Mouse (Mus musculus) heart, adult 2 months (tissue): Measurements from ENCODE around the gene Ache. TPM values are rescaled to one million over a fixed set of nuclear protein-coding genes. Genes with fewer than 3 reads are reported as not detected.

Experiments used
- DNase-seq, 2 experiments: peaks; one replicate each; pipeline ENCODE4 v3.0.0; 2021
- H3K27ac ChIP-seq: fragments of 200-600 bp; 2 replicates; pipeline ENCODE4 v1.8.1; 2022
- H3K27me3 ChIP-seq: fragments of 200-500 bp; 2 replicates; pipeline ENCODE4 v1.6.1; 2012; ENCODE audit warnings: mild to moderate bottlenecking, low read length, inconsistent platforms, mixed read lengths; ENCODE audit not compliant: control insufficient read depth, insufficient read depth
- H3K36me3 ChIP-seq: fragments of 200-500 bp; 2 replicates; pipeline ENCODE4 v1.6.1; 2012; ENCODE audit warnings: low read length, inconsistent platforms; ENCODE audit not compliant: control insufficient read depth, insufficient read depth
- H3K4me1 ChIP-seq: fragments of 200-500 bp; 2 replicates; pipeline ENCODE4 v1.6.1; 2011; ENCODE audit warnings: low read length; ENCODE audit not compliant: control insufficient read depth, insufficient read depth
- H3K4me3 ChIP-seq: fragments of 200-600 bp; 2 replicates; pipeline ENCODE4 v1.8.1; 2022
- H3K79me2 ChIP-seq: fragments of 200-500 bp; replicated peaks from 2 replicates; pipeline ENCODE4 v1.6.1; 2012; ENCODE audit warnings: mild to moderate bottlenecking, inconsistent platforms, low read length, moderate library complexity, mixed read lengths; ENCODE audit not compliant: control insufficient read depth, insufficient read depth
- H3K9ac ChIP-seq: fragments of 200-500 bp; 2 replicates; pipeline ENCODE4 v1.6.1; 2012; ENCODE audit warnings: low read depth, mild to moderate bottlenecking, control low read depth, inconsistent platforms, low read length, mixed read lengths
- CTCF ChIP-seq: fragments of 200-600 bp; IDR thresholded peaks from 2 replicates; pipeline ENCODE4 v1.8.1; 2022; ENCODE audit warnings: antibody characterized with exemption, mild to moderate bottlenecking, moderate library complexity
- EP300 ChIP-seq: fragments of 200-500 bp; IDR thresholded peaks from 2 replicates; pipeline ENCODE4 v1.6.1; 2011; ENCODE audit warnings: low read depth, low read length, control low read depth; ENCODE audit not compliant: insufficient read depth
- POLR2A ChIP-seq: fragments of 200-500 bp; IDR thresholded peaks from 2 replicates; pipeline ENCODE4 v1.6.1; 2011; ENCODE audit warnings: mild to moderate bottlenecking, low read depth, low read length, control low read depth; ENCODE audit not compliant: insufficient read depth
- WGBS: fragments of 180-500 bp; shearing (Covaris S2); methylation state at CpG from one replicate; pipeline ENCODE4 v1.1.7; 2018; 5-methylcytosine and 5-hydroxymethylcytosine counted together
- intact Hi-C: fragments of 180-260 bp; cut with DNase I; formaldehyde crosslinking; loops from one replicate; pipeline ENCODE4 v1.15.1; 2025
- polyA plus RNA-seq: library from polyadenylated mRNA; depleted of rRNA; stranded (reverse); fragments of >200 nt; gene quantifications from 2 replicates; pipeline ENCODE4 v1.2.3, GENCODE M21; 2012
- total RNA-seq, 2 experiments: library from RNA; stranded (reverse); gene quantifications; 2 replicates each; pipeline ENCODE4 v1.2.3; 2021

The Ache gene
- total and polyA plus RNA-seq, 3 experiments = 1.5 to 4.9 (median 2.2) TPM

GRCm38 (mm10) chr5:137304165-137304564, 16.8 kb downstream of the Ache start:
- intact Hi-C loops = no loop called here
- 47% methylated on average over 3 of the region's 3 CpGs for WGBS
- Histone ChIP-seq H3K4me3 (no peak overlapping the region), H3K79me2 (no peaks in the 10 kb centered on the region), H3K27ac (no peak overlapping the region), H3K4me1 (peaks cover 6% of the 10 kb centered on the region), H3K27me3 (no peaks in the 10 kb centered on the region), H3K9ac (no peak overlapping the region), H3K36me3 (peaks cover 5% of the 10 kb centered on the region)
- DNase-seq = no peak
- no peak for TF ChIP-seq POLR2A
- TF ChIP-seq EP300 = no peak
- no peak for TF ChIP-seq CTCF

DNA sequence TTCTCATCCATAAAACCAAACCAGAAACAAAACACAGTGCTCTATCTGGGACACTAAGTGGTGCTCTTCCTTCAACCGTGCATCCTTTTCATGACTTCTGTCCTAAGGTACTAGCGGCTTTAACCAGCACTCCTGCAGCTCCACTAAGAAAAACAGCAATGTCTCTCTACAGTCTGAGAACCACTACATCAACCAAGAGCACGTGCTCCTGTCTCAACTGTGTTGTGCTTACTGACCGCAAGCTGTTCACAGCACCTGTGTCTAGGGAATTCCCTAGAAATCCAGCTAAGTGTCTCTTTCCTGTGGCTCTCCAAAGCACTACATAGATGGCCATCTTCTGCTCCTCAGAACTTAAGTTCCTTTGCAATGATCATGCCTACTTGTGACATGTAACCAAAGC, 17.5 kb downstream of the Ache start:
- no peak for DNase-seq
- H3K36me3 ChIP-seq = peaks cover 5% of the 10 kb centered on the region
- no peak overlapping the region for H3K27ac ChIP-seq
- no peak overlapping the region for H3K9ac ChIP-seq
- peaks cover 6% of the 10 kb centered on the region for H3K4me1 ChIP-seq
- WGBS = 42% methylated on average over 4 of the region's 4 CpGs
- intact Hi-C loops = no loop called here
- H3K4me3 ChIP-seq = no peak overlapping the region
- H3K27me3 ChIP-seq = no peaks in the 10 kb centered on the region
- TF ChIP-seq POLR2A (no peak), CTCF (no peak), EP300 (no peak)
- no peaks in the 10 kb centered on the region for H3K79me2 ChIP-seq

DNA sequence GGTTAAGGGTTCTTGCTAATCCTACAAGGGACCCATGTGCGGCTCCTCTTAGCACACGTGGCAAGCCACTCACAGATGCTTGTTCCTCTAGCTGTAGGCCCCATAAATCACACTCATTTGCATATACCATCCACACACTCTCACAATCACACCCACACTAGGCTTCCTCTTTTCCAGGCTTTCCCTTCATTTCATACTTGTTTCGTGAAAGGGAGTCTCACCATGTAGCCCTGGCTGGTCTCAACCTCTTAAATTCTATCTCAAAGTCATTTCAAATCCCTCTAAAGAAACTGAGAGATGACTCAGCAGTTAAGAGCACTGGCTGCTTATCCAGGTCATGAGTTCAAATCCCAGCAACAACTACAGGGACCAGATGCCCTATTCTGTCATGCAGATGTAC, 18.5 kb downstream of the Ache start:
- H3K36me3 ChIP-seq = peaks cover 5% of the 10 kb centered on the region
- TF ChIP-seq POLR2A (no peak), EP300 (no peak), CTCF (no peak)
- WGBS = 62% methylated on average over 3 of the region's 3 CpGs
- DNase-seq = no peak
- peaks cover 6% of the 10 kb centered on the region for H3K4me1 ChIP-seq
- no peaks in the 10 kb centered on the region for H3K27me3 ChIP-seq
- H3K4me3 ChIP-seq = peak overlapping the region; percentile 23; the same call in 1 of the 2 replicates
- no peak overlapping the region for H3K9ac ChIP-seq
- intact Hi-C loops = no loop called here
- no peaks in the 10 kb centered on the region for H3K79me2 ChIP-seq
- H3K27ac ChIP-seq = no peak overlapping the region

- no peak for TF ChIP-seq CTCF
- no peak for TF ChIP-seq EP300
- no peak for TF ChIP-seq POLR2A
- peak overlapping the region; percentile 77 for H3K27ac ChIP-seq
- H3K4me1 ChIP-seq = peaks cover 6% of the 10 kb centered on the region
- peaks cover 5% of the 10 kb centered on the region for H3K36me3 ChIP-seq
- H3K79me2 ChIP-seq = no peaks in the 10 kb centered on the region
- H3K9ac ChIP-seq = peak overlapping the region; percentile 95
- intact Hi-C loops = loop anchor here (1.0 kb wide), 1 partner anchor 11 kb away; no protein-coding TSS in a partner anchor
- no peaks in the 10 kb centered on the region for H3K27me3 ChIP-seq
- no peak for DNase-seq
- 9% methylated on average over 12 of the region's 12 CpGs for WGBS
- peak overlapping the region; percentile 92 for H3K4me3 ChIP-seq
Observed at GRCm38 (mm10) chr5:137306439-137307005, 19.2 kb downstream of the Ache start.

DNA sequence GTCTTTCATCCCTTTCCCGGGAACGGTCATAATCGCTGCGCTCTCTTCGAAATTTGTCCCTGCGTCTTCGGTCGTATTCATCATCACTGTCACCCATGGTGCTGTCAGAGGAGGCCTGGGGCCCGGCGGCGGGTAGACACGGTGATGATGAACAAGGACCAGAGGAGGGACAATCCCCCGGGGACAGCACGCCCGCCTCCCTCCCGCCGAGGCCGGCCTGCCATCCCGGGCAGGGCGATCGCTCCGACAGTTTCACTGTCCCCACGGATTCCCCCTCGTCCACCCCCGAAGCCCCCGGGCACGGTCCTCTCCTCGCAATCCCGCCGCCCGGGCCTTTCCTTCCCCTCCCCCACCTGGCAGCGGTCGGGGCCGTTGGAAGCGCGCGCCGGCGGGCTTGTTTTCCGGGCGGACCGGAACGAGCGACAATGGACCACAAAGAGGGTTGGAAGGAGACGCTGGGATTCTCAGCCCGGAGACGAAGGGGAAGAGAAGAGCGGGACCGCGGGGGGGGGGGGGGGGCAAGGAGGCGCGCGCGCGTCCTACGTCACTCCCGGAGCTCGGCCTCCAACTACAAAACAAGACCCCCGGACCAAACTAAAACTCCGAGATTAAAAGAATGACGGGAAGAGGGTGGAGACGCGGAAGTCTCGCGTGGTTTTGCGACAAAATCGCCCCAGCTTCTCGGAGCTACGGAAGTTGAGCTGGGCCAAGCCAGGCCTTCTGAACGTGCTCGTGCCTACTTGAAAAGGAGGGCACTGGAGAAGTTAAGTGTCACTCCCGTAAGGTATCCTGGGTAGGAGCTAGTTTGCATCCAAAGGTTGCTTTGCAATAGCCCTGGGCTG, 20.0 kb downstream of the Ache start, which contains the start of gene Srrt:
Srrt (minus strand) TSS at position 604 of the 842 bp plus-strand sequence.
- H3K36me3 ChIP-seq = peaks cover 5% of the 10 kb centered on the region
- WGBS = under 1% methylated on average over 72 of the region's 72 CpGs
- intact Hi-C loops = loop anchor here (1.0 kb wide), 1 partner anchor 12 kb away; no protein-coding TSS in a partner anchor

More for the DNA sequence above, 20.0 kb downstream of the Ache start, which contains the start of gene Srrt:
- H3K4me3 ChIP-seq = peak within 1 kb of the TSS; percentile 92
- H3K9ac ChIP-seq = peak within 1 kb of the TSS; percentile 95
- peak within 1 kb of the TSS; percentile 77 for H3K27ac ChIP-seq
- H3K4me1 ChIP-seq = peaks cover 6% of the 10 kb centered on the region
- no peaks in the 10 kb centered on the region for H3K27me3 ChIP-seq
- H3K79me2 ChIP-seq = no peaks in the 10 kb centered on the region
- TF ChIP-seq POLR2A (peak; percentile 93), CTCF (no peak), EP300 (peak; percentile 70)
- DNase-seq = peak; percentile 91 to 94
